Mouse (Mus musculus): ENCODE data around the gene Mxi1.

- no peak for TF ChIP-seq CTCF (IDR thresholded peaks at IDR 0.05; ENCODE audit: low read depth, low read length)
- TF ChIP-seq POLR2A (IDR thresholded peaks at IDR 0.05; ENCODE audit: extremely low read depth, insufficient read depth, low read length) = no peak
Measured at GRCm38 (mm10) chr19:53389851-53390431, 79.6 kb downstream of the Mxi1 start.
